Mouse (Mus musculus): ENCODE measurements around the gene Tmem39b.
"Not testable (repeated sequence)": the region's sequence is repeated elsewhere in the genome, so short reads cannot be mapped to it uniquely, and the experiment has no call there.

Tmem39b gene

DNA sequence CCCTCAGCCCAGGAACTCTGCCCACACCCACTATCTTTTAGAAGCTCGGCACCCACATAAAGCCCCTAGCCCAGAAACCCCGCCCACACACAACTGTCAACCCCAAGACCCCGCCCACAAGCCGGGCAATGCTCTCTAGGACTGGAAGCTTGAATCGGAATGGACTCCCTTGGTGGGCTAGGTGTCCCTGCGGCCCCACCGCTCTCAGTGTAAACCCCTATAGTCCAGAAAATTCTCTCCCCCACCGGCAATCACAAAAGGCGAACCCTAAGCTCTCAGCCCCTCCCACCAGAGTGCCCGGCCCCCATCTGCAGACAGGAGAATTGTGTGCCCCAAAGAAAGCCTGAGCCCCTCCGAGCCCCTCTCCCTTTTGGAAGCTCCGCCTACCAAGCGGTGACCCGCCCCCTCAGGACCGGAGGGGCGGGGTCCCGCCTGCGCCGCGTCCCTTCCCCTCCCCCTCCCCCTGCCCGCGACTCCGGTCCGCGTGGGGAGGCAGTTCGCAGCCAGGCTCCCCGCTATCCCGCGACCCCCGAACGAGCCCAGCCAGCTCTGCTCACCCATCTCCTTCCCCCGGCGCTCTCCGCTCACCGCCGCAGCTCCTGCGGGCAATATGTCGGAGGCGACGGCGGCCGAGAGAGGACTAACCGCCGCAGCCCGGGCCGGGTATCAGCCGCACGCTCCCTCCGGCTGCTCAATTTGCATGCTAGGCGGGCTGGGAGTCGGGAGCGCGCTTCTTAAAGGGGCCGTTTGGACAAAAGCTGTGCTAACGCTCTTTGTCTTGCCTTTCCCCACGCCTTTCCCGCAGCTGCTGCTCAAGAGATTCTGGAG is at the start of gene Tmem39b:
TSS of gene Tmem39b (minus strand) at position 681 of the 828 bp plus-strand sequence.
- peak; percentile 97 for DNase-seq (ENCODE audit: low read depth, low spot score)

DNA sequence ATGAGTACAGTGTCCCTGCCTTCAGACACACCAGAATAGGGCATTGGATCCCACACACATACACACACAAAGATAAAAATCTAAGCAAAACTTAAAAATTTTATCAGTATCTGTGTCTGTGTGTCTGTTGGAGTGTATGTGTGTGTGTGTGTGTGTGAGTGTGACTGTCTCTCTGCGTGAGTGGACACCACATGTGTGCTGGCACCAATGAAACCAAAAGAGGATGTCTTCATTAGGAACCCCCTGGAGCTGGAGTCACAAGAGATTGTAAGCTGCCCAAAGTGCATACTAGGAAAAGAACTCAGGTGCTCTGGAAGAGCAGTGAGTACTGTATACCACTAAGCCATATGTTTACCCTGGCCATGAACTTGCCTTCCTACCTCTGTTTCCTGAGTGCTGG is 49.5 kb upstream of the Tmem39b start:
- DNase-seq (ENCODE audit: low read depth, low spot score) = no peak

DNA sequence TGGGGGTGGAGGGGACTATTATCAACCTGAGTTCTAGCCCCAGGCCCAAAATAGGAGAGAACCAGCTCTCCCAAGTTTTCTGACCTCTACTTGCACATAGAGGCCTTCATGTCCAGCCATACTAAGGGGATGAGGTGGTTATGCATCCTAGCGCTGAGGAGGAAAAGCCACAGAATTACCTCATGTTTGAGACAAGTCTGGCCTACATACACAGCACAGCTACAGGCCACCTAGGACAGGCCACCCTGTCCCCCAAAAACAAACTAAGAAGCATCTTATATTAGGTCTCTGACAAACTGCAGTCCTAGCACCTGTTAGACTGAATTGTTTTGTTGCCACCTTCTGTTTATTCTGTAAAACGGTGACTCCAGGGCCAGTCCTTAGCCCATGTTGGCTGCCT is 46.9 kb upstream of the Tmem39b start:
- DNase-seq (ENCODE audit: low read depth, low spot score) = no peak

- no peak for DNase-seq (ENCODE audit: low read depth, low spot score)
These were observed 46.4 kb upstream of the Tmem39b start for GRCm38 (mm10) chr4:129743010-129743390.

- peak; percentile 99 for DNase-seq (ENCODE audit: low read depth, low spot score)
These were observed 45.8 kb upstream of the Tmem39b start, which contains the start of gene Khdrbs1 for GRCm38 (mm10) chr4:129742232-129743009. TSS of gene Khdrbs1 (minus strand) at chr4:129742303.

- DNase-seq (ENCODE audit: low read depth, low spot score) = no peak
These were observed 45.3 kb upstream of the Tmem39b start for GRCm38 (mm10) chr4:129741974-129742231.

DNA sequence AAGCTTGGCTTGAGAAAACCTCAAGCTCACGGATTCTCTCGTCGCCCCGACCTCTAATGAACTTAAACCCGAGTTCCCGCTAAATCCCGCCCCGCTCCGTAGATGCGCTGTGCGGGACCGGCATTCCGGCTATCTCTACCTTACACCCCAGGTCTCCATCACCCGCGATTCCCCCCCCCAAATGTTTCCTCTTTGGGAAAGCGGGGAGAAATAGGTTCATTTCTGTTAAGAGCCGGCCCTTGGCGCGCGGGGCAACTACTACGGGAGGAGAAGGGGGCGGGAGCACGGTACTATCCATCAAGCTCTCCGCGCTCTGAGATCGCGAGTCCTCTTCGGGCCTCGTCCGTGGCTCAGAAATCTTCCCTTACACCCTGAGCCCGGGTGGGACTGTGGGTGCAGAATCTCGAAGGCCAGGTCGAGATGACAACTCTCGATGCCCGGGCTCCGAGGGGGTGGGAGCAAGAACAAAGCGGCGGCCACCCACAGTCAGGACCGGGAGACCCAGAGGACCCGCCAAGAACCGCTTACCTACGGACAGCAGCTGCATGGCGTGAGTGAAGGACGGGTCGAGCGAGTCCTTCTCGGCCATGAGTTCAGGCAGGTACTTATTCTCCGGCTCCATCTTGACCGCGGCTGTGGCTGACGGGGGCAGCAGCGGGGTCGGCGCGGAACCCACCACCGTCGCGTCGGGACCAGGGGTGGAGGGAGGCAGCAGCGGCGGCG is 44.8 kb upstream of the Tmem39b start:
- DNase-seq (ENCODE audit: low read depth, low spot score) = peak; percentile 58

GRCm38 (mm10) chr4:129739111-129739645 is 42.5 kb upstream of the Tmem39b start:
- DNase-seq (ENCODE audit: low read depth, low spot score) = no peak

DNA sequence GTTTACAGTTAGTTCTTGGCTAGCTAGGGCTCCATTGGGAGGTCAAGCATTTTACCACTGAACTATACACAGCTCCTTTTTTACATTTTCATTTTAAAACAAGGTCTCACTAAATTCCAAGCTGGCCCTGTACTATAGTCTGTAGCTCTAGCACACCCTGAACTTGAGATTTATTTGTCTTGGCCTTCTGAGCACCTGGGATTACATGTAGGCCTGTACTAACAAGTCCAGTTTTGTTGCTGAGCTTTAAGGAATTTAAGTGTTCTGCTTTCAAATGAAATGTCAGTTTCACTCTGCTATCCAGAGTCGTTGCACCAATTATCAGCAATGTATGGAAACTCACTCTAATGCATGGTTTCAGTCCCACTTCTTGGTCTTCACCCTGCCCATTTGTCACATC is 39.5 kb upstream of the Tmem39b start:
- DNase-seq (ENCODE audit: low read depth, low spot score) = no peak

DNA sequence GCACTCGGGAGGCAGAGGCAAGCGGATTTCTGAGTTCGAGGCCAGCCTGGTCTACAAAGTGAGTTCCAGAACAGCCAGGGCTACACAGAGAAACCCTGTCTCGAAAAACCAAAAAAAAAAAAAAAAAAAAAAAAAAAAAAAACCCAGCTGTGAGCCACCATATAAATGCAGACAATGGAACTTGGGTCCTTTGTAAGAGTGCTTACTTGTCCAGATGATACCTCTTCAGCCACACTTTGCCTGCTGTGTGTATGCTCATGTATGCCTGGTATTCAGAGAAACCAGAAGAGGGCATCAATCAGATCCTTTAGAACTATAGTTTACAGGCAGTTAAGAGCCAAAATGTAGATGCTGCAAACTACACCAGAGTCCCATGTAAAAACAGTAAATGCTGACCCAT is 38.8 kb upstream of the Tmem39b start:
- not testable (repeated sequence) for DNase-seq (ENCODE audit: low read depth, low spot score)

- DNase-seq (ENCODE audit: low read depth, low spot score) = no peak
These were observed 34.8 kb upstream of the Tmem39b start for GRCm38 (mm10) chr4:129731423-129731822.

DNA sequence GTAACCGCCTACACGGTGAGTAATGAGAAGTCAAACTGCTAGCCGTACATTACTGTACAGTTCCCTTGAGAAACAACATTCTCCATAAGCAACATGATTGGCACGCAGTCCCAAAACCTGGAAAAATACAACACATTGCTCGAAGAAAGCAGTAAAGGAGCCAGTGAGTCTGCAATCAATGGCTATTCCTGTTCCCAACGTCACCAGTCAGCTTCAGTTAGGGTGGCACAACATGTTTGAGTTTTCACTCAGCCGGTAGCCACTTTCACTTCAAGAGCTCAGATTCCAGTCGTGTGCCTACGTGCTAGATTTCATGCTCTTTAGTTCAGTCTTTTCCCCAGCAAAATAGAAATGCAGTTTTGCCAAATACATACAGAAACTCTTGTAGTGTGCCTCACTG is 19.7 kb upstream of the Tmem39b start:
- DNase-seq (ENCODE audit: low read depth, low spot score) = no peak

DNA sequence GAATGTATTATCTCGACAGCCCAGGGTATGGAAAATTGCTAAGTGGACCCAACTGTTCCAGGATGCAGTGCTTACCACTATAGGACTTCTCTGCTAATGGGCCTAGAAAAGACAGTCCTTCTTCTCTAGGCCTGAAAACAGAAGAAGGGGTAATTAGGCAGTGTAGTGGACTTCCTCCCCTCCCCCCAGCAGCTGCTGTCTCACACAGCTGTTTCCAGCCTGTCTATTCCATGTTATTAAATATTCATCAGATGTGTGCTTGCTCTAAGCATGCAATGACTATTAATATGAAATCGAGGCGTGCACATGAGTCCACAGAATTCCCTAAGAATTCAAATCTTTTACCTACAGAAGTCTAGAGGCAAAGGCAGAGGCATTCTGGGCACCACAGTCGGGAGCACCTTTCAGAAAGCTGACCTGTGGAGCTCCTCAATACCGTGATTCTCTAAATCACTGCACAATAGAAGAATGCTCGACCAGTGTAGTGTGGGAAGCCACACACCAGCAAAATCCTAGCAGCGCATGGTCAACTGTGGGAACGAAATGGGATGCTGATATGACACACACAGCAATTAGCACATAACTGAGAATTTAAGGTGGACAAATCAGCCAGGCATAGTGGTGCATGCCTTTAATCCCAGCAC is 13.0 kb upstream of the Tmem39b start:
- no peak for DNase-seq (ENCODE audit: low read depth, low spot score)

GRCm38 (mm10) chr4:129706750-129707149 is 10.1 kb upstream of the Tmem39b start:
- DNase-seq (ENCODE audit: low read depth, low spot score) = no peak

DNA sequence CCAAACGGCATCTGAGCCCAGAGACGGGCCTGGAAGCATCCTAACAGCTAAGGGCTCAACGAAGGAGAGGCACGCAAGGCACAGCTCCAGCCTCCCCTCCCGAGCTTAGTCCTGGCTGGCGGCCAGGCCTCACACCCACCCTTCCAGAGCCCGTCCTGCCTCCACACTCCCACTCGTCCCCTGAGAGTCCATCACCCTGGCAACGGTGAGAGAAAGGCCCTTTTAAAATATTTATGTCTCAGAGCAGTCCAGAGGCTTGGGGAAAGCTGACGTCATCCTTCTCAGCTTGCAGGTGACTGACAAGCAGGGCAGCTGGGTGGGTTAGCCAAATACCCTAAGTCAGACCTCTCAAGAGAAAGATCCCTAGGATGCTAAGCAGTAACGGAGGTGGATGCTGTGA is 5.8 kb upstream of the Tmem39b start:
- DNase-seq (ENCODE audit: low read depth, low spot score) = peak; percentile 35

GRCm38 (mm10) chr4:129701503-129702377 is 5.1 kb upstream of the Tmem39b start:
- peak; percentile 88 for DNase-seq (ENCODE audit: low read depth, low spot score)

- not testable (repeated sequence) for DNase-seq (ENCODE audit: low read depth, low spot score)
These were observed 4.0 kb upstream of the Tmem39b start for GRCm38 (mm10) chr4:129700661-129701060.

- no peak for DNase-seq (ENCODE audit: low read depth, low spot score)
These were observed 3.6 kb upstream of the Tmem39b start for GRCm38 (mm10) chr4:129700216-129700615.

DNA sequence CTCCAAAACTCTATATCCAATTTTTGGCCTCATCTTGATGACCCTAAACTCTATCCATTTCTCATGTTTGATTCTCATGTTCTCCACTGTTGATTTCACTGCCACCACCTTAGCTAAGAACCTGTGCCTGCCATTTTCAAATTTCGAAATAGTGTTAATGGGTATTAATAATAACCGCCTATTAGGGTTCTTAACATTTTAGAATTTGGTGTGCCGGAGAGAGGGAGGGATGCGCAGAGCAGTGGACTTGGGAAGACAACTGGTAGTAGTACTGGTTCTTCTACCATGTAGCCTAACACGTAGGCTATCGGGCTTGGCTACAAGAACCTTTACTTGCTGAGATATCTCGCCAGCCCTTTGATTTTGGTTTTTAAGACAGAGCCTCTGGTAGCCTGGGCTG is 553 bp upstream of the Tmem39b start:
- DNase-seq (ENCODE audit: low read depth, low spot score) = no peak

DNA sequence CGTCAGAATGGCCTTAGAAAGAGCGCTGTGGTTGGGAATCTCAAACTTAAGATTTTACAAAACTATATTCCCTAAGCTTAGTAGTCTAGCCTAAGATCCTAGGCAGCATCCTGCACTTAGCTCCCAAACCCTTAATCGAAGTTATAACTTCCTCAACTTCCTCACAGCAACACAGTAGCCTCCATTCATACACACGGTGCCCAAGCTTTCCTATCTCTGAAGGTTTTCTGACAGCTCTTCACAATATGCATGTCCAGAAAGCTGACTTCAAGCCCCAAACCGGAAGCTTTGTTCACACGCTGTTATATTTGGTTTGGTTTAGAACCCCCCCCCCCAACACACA is 852 bp downstream of the Tmem39b start:
- DNase-seq (ENCODE audit: low read depth, low spot score) = no peak

DNA sequence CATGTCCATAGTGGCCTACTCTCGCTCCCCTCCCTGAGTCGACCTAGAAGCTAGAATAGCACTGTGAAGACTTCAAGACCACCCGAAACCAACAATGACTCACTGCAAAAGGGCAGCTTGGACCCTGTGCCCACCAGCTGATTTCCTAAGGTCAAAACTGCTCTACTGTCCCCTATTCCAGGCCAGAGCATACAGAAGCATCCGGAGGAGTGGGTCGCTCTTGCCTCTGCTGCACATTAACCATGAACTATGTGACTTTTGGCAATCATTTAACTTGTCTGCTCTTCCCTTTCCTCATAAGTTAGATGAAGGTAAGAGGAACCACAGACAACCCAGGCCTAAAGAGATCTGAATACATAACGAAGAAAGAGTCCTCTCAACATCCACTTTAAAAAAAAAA is 12.1 kb downstream of the Tmem39b start:
- no peak for DNase-seq (ENCODE audit: low read depth, low spot score)

All from ZHBTc4 (cell line).